Mouse (Mus musculus) frontal cortex, postnatal 10 days (tissue): ENCODE measurements around the gene Cep41.

Experiments
- DNase-seq, 2 experiments: peaks; one replicate each; pipeline ENCODE4 v3.0.0; 2022; ENCODE audit warnings: low spot score in 2 of 2, mixed read lengths in 1 of 2

The Cep41 gene

DNA sequence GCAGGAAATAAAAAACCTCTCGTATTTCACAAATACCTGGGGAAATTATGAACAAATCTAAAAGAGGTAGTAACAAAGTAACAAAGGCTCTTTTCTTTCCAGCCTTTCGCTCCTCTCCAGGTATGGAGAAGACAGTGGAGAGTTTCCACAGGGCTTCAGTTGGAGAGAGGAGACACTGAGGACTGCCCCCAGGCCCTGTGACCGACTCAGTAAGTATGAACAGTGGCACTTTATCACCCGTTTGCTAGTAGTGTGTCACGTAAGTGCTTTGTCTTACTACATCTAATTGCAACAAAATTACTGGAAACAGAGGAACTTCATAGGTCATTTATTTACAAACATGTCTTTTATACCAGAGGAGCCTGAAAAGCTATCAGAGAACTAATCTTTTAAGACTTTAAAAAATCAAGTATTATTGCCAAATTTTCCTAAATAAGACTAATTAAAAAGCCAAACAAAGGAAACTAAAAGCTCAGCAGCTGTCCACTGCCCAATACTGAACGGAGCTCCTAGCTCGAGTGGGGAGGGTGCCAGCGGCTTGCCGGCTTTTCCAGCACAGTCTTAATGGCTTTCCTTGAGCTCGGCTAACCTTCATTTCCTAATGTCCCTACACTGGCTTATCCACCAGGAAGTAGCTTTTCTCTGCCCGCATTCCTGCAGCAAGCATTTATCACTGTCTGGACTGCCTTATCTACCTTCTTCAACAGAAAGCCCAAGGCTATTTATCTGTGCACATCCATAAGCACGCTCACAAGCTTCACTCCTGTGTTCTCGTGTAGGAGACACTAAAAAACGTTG lies 19.6 kb downstream of the Cep41 start:
- DNase-seq: no peak

GRCm38 (mm10) chr6:30671696-30672095 lies 21.9 kb downstream of the Cep41 start:
- DNase-seq: no peak

DNA sequence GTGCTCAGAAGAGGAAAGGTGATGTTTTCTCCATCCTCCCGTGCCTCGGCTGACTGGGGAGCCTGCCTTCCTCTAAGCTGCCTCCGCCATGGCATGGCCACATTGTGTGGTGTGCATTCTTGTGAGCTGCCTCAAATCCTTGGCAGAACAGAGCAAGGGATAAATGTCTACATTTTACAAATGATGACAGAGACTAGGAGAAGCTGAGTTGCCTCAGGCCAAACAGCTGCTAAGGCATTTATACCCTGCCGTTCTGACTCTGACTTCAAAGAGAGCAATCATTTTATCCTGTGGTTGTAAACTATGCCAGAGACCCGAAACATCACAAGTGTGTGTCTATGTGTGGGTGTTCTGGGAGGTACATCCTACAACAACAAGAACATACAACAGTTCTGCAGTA lies 26.0 kb downstream of the Cep41 start:
- DNase-seq: no peak

- DNase-seq: no peak
Measured at GRCm38 (mm10) chr6:30666043-30666442, 27.5 kb downstream of the Cep41 start.

GRCm38 (mm10) chr6:30665296-30665695 lies 28.3 kb downstream of the Cep41 start:
- no peak for DNase-seq

DNA sequence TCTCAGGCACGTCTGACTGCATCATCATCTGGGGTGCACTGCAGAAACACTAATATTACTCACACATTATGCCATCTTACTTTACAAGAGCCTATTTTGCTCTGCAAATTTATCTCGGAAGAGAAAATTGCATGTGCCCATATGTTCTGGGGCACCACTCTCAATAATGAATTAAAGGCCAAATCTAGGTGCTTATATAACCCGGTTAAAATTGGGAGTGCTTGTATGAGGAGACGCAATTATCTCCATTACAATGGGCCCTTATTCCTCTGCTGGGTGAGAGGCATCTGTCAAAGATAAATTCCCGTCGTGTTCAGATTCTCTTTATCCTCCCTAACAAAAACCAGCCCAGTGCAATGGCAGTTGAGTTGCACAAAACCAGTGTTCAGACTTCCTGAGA lies 28.8 kb downstream of the Cep41 start:
- no peak for DNase-seq

- DNase-seq: no peak
Measured at GRCm38 (mm10) chr6:30658619-30659018, 34.9 kb downstream of the Cep41 start.

GRCm38 (mm10) chr6:30657279-30657678 lies 36.3 kb downstream of the Cep41 start:
- DNase-seq: no peak

DNA sequence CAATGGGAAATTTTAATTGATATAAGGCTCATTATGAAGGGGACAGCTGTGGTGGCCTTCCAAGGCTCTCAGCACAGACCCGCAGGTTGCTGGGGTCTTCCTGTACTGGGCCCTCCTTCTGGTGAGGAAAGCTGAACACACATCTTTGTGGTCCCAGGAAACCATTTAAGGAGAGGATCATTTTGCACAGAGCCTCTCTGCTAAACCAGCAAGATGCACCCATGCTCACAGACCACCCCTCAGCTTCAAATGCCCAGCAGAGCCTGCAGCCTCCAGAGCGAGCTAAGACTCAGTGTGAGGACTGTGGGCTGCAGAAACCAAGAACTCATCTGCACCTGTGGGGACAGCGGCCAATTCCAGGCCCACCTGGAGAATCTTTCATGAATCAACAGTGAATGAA lies 38.6 kb downstream of the Cep41 start:
- no peak for DNase-seq

GRCm38 (mm10) chr6:30654402-30654859 lies 39.1 kb downstream of the Cep41 start:
- no peak for DNase-seq

DNA sequence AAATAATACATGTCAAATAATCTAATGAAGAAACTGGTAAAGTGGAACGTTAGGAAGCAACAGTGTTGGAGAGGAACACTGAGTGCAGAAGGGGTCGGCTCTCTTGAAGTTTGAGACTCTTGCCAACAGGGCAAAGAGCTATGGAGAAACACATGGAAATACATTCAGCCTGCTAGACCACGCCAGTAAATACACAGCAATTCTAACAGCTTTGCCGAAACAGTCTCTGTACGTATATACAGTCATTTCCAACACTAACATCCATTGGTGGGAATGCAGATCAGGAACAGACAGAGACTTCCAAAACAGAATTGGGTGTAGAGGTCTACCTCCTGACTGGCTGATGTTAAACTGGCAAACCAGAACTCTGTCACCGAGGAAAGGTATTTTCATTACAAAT lies 40.0 kb downstream of the Cep41 start:
- DNase-seq: no peak

DNA sequence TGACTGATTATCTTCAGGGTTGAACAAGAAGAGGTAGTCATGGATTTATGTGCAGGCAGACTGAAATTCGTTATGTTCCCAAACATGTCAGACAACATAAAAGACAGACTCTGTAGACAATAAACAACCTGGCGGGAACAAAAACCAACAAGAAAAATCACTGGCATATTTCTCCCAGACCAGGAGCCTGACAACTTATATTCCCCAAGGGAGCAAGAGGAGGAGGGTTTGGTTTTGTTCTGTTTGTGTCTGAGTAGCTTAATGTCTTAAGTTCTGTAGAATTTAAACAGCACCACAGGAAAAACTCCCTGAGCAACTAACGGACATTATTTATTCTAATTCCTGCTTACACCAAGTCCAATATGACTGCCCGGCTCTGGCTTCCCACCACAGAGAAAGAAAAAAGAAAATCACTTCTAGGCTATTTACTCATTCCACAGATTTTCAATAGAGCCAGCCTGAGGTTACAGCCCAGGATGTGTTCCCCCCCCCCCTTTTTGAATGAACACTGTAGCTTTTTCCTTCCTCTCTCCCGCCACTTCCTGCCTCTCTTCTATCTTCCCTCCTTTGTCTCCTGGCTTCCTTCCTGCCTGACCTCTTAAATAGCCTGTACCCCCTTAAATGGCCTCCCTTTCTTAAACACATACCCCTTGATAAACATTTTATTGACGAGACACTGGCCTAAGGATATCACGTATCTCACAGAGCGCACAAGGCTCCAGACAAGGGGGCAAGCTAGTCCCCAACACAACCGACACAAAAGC lies 40.9 kb downstream of the Cep41 start:
- DNase-seq: no peak

GRCm38 (mm10) chr6:30649651-30650296 lies 43.8 kb downstream of the Cep41 start:
- DNase-seq: no peak

DNA sequence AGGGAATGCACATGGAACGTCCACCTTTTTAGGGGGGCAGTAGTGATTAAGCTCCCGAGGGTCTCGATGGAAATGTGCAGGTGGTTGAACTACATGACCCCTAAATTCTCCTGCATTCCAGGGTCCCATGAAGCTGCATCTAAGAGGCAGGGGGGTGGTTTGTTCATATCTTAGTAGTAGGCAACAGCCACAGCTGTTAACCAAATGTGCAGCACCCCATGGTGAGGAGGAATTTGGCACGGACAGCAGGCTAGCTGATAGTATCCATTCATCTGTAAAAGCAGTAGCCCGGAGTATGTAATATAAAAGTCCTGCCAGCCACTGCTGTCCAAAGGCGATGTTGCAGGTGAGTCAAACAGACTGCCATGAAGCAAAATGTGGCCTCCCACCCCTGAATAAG lies 48.2 kb downstream of the Cep41 start:
- DNase-seq: no peak

- no peak for DNase-seq
Measured at GRCm38 (mm10) chr6:30644462-30644861, 49.1 kb downstream of the Cep41 start.

- DNase-seq: no peak
Measured at GRCm38 (mm10) chr6:30643694-30644460, 49.7 kb downstream of the Cep41 start.

- DNase-seq: no peak
Measured at GRCm38 (mm10) chr6:30638674-30639268, 54.8 kb downstream of the Cep41 start, which contains the start of gene Cpa1. Cpa1 (plus strand) TSS chr6:30639218.

- no peak for DNase-seq
Measured at GRCm38 (mm10) chr6:30636186-30636842, 57.2 kb downstream of the Cep41 start.

DNA sequence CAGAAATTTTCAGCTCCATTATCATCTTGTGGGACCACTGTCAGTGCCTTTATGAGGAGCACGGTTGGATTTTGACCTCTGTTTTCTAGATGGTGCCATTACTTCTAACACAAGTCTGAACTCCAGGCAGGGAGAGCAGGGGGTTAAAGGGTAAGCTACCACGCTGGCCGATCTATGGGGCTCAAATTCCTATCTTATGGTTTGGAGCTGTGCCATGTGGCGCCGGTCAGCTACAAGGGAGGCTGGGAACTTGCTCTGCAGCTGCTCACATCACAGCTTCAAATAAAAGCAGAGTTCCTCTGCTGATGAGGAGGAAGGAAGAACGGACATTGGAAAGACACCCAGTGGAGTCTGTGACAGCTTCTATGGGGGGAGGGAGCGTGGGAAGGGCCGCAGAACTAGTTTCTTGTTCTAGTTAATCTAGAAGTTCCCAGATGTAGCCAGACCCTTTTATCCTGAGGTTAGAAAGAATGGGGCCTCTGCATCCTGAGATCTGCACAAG lies 58.1 kb downstream of the Cep41 start:
- no peak for DNase-seq

DNA sequence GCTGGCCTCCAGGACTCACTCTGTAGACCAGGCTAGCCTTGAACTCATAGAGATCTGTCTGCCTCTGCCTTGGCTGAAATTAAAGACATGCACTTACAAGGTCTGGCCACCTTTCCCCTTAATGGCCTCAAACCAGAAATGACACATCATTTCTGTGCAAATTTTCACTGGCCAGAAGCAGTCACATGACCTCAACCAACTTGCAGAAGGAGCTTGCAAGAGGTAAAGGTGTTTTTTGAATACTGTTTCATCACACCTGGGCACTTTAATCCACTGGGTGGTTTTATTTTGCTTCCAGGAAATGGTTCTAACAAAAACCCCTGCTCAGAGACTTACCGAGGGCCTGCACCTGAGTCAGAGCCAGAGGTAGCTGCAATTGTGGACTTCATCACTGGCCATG lies 63.6 kb downstream of the Cep41 start:
- no peak for DNase-seq

GRCm38 (mm10) chr6:30628152-30628551 lies 65.4 kb downstream of the Cep41 start:
- DNase-seq: no peak
